Mouse (Mus musculus) heart, adult 11 months (tissue): ENCODE data around the gene Hist3h2ba.

Experiments used
- DNase-seq: peaks from one replicate; pipeline ENCODE4 v3.0.0; 2022

Hist3h2ba gene

GRCm38 (mm10) chr11:58990794-58991193, 42.1 kb downstream of the Hist3h2ba start:
- peak; percentile 97 for DNase-seq

- peak; percentile 86 for DNase-seq
Observed at GRCm38 (mm10) chr11:58991911-58992310, 43.2 kb downstream of the Hist3h2ba start.

- peak; percentile 85 for DNase-seq
Observed at GRCm38 (mm10) chr11:58993091-58993670, 44.5 kb downstream of the Hist3h2ba start.

- DNase-seq, result peak; percentile 92
Observed at GRCm38 (mm10) chr11:58994337-58994826, 45.7 kb downstream of the Hist3h2ba start.

GRCm38 (mm10) chr11:58995061-58995806, 46.5 kb downstream of the Hist3h2ba start:
- DNase-seq, result peak; percentile 94

- DNase-seq, result peak; percentile 95
Observed at GRCm38 (mm10) chr11:58995807-58996370, 47.2 kb downstream of the Hist3h2ba start.

GRCm38 (mm10) chr11:58997541-58997940, 48.8 kb downstream of the Hist3h2ba start:
- DNase-seq, result peak; percentile 91
